Mouse (Mus musculus) hindbrain, embryonic 15.5 days (tissue): ENCODE measurements around the gene Rasgrp4. TPM values are rescaled to one million over a fixed set of nuclear protein-coding genes. Genes with fewer than 3 reads are reported as not detected.
"Not testable (repeated sequence)": the region's sequence is repeated elsewhere in the genome, so short reads cannot be mapped to it uniquely, and the experiment has no call there.

Source experiments
- ATAC-seq: fragments of 200-750 bp; cut with Nextera tagmentation; 2 replicates; pipeline ENCODE4 v1.8.0; 2017; ENCODE audit warnings: low read depth, moderate number of reproducible peaks, moderate TSS enrichment; ENCODE audit not compliant: low FRiP score
- H3K27ac ChIP-seq: fragments of 300-500 bp; sonication (generic); replicated peaks from 2 replicates; pipeline ENCODE4 v1.5.1; 2015; ENCODE audit warnings: mild to moderate bottlenecking, inconsistent platforms
- H3K27me3 ChIP-seq: fragments of 300-500 bp; sonication (generic); 2 replicates; pipeline ENCODE4 v1.6.1; 2015; ENCODE audit warnings: control low read depth, inconsistent platforms
- H3K36me3 ChIP-seq: fragments of 300-500 bp; sonication (generic); 2 replicates; pipeline ENCODE4 v1.6.1; 2015; ENCODE audit warnings: control low read depth, inconsistent platforms
- H3K4me1 ChIP-seq: fragments of 300-500 bp; sonication (generic); replicated peaks from 2 replicates; pipeline ENCODE4 v1.6.1; 2015; ENCODE audit warnings: control low read depth, inconsistent platforms
- H3K4me2 ChIP-seq: fragments of 300-500 bp; sonication (generic); 2 replicates; pipeline ENCODE4 v1.6.1; 2015; ENCODE audit warnings: moderate library complexity, mild to moderate bottlenecking, inconsistent platforms
- H3K4me3 ChIP-seq: fragments of 300-500 bp; sonication (generic); 2 replicates; pipeline ENCODE4 v1.5.1; 2015; ENCODE audit warnings: mild to moderate bottlenecking, inconsistent platforms
- H3K9ac ChIP-seq: fragments of 300-500 bp; sonication (generic); 2 replicates; pipeline ENCODE4 v1.6.1; 2015; ENCODE audit warnings: inconsistent platforms
- H3K9me3 ChIP-seq: fragments of 300-500 bp; sonication (generic); 2 replicates; pipeline ENCODE4 v1.6.1; 2016; ENCODE audit warnings: control low read depth, inconsistent platforms
- whole genome bisulfite sequencing: fragments of 180-500 bp; shearing (Covaris S2); methylation state at CpG from one replicate; pipeline ENCODE4 v1.1.7; 2015; 5-methylcytosine and 5-hydroxymethylcytosine counted together
- polyA plus RNA-seq: library from polyadenylated mRNA; unstranded; fragments of >200 nt; fragmentation: Nextera tagmentation; extraction: Ambion mirVana; gene quantifications from 2 replicates; pipeline ENCODE4 v1.2.1, GENCODE M21; 2015

Gene Rasgrp4
- polyA plus RNA-seq, 1 experiment from 2014 or later = 0.91 TPM

DNA sequence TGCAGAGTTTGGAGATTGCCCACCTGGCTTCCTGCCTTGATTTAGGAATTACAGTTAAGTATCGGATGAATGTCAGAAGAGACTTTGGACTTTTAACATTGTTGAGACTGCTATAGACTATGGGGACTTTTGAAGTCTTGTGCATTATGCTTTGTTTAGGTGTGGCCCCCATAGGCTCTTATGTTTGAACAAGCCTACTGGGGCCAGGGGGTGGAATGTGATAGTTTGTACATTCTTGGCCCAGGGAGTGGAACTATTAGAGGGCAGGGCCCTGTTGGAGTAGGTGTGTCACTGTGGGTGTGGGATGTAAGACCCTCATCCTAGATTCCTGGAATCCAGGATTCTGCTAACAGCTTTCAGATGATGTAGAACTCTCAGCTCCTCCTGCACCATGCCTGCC, 59.6 kb downstream of the Rasgrp4 start:
- H3K9me3 ChIP-seq, H3K4me2 ChIP-seq, H3K27me3 ChIP-seq, H3K27ac ChIP-seq, H3K4me3 ChIP-seq, H3K36me3 ChIP-seq, ATAC-seq, H3K9ac ChIP-seq, H3K4me1 ChIP-seq: not testable (repeated sequence)
- WGBS = 94% methylated on average over 1 of the region's 1 CpGs

GRCm38 (mm10) chr7:29202577-29202976, 67.9 kb downstream of the Rasgrp4 start:
- WGBS = 75% methylated on average over 6 of the region's 6 CpGs
- Histone ChIP-seq H3K27ac (no peak overlapping the region), H3K36me3 (no peaks in the 10 kb centered on the region), H3K9me3 (no peaks in the 10 kb centered on the region), H3K9ac (no peak overlapping the region), H3K4me1 (no peaks in the 10 kb centered on the region), H3K4me3 (no peak overlapping the region), H3K4me2 (no peak overlapping the region), H3K27me3 (no peaks in the 10 kb centered on the region)
- ATAC-seq = no peak

Other genes starting within 250 kb of the Rasgrp4 start
- 140 and 154 TPM in 2 replicates for gene Actn4, start 172.5 kb upstream of the Rasgrp4 start, polyA plus RNA-seq
- gene Eif3k, start 153.0 kb upstream of the Rasgrp4 start, polyA plus RNA-seq = 283 and 294 TPM in 2 replicates
- 10.6 and 10.8 TPM in 2 replicates for gene Map4k1, start 152.8 kb upstream of the Rasgrp4 start, polyA plus RNA-seq
- 8.6 and 10.3 TPM in 2 replicates for gene Ryr1, start 9.7 kb upstream of the Rasgrp4 start, polyA plus RNA-seq
- gene Fam98c, start 21.4 kb downstream of the Rasgrp4 start, polyA plus RNA-seq = 33.0 and 37.9 TPM in 2 replicates
- gene Ggn, start 35.4 kb downstream of the Rasgrp4 start, polyA plus RNA-seq = 0.46 and 0.70 TPM in 2 replicates
- gene Spred3, start 35.6 kb downstream of the Rasgrp4 start, polyA plus RNA-seq = 9.5 and 11.9 TPM in 2 replicates
- 272 and 274 TPM in 2 replicates for gene Psmd8, start 45.9 kb downstream of the Rasgrp4 start, polyA plus RNA-seq
- gene Catsperg1, start 79.2 kb downstream of the Rasgrp4 start, polyA plus RNA-seq = 2.9 and 3.2 TPM in 2 replicates
- gene Kcnk6, start 97.7 kb downstream of the Rasgrp4 start, polyA plus RNA-seq = 0.77 and 2.0 TPM in 2 replicates
- 95.9 and 99.5 TPM in 2 replicates for gene Yif1b, start 103.5 kb downstream of the Rasgrp4 start, polyA plus RNA-seq
- 0.67 and 0.75 TPM in 2 replicates for gene 2200002D01Rik, start 113.6 kb downstream of the Rasgrp4 start, polyA plus RNA-seq
- gene Spint2, start 147.1 kb downstream of the Rasgrp4 start, polyA plus RNA-seq = 73.8 and 84.5 TPM in 2 replicates
- 3.0 and 5.1 TPM in 2 replicates for gene Ppp1r14a, start 154.5 kb downstream of the Rasgrp4 start, polyA plus RNA-seq
- gene Dpf1, start 169.1 kb downstream of the Rasgrp4 start, polyA plus RNA-seq = 180 and 184 TPM in 2 replicates